Mouse (Mus musculus): Measurements from ENCODE around the gene Oxld1.

Oxld1 gene

GRCm38 (mm10) chr11:120457772-120458751, at the start of gene Oxld1, which contains the start of gene Ccdc137:
Gene Oxld1, minus strand, starts transcription at chr11:120458068.
Gene Ccdc137, plus strand, starts transcription at chr11:120458115.
- in situ Hi-C loops (cut with MboI, MseI) = no loop called here

- in situ Hi-C loops (cut with MboI, MseI) = no loop called here
Observed at GRCm38 (mm10) chr11:120506899-120507298, 49.0 kb upstream of the Oxld1 start.

GRCm38 (mm10) chr11:120505661-120506060, 47.8 kb upstream of the Oxld1 start:
- in situ Hi-C loops (cut with MboI, MseI) = no loop called here

- in situ Hi-C loops (cut with MboI, MseI) = no loop called here
Observed at GRCm38 (mm10) chr11:120501701-120502100, 43.8 kb upstream of the Oxld1 start.

- in situ Hi-C loops (cut with MboI, MseI) = no loop called here
Observed at GRCm38 (mm10) chr11:120501018-120501417, 43.1 kb upstream of the Oxld1 start.

GRCm38 (mm10) chr11:120500357-120500756, 42.5 kb upstream of the Oxld1 start:
- in situ Hi-C loops (cut with MboI, MseI) = no loop called here

- in situ Hi-C loops (cut with MboI, MseI) = no loop called here
Observed at GRCm38 (mm10) chr11:120499894-120500293, 42.0 kb upstream of the Oxld1 start.

GRCm38 (mm10) chr11:120498891-120499290, 41.0 kb upstream of the Oxld1 start:
- in situ Hi-C loops (cut with MboI, MseI) = no loop called here

- in situ Hi-C loops (cut with MboI, MseI) = no loop called here
Observed at GRCm38 (mm10) chr11:120498226-120498625, 40.4 kb upstream of the Oxld1 start.

- in situ Hi-C loops (cut with MboI, MseI) = no loop called here
Observed at GRCm38 (mm10) chr11:120497436-120497835, 39.6 kb upstream of the Oxld1 start.

- in situ Hi-C loops (cut with MboI, MseI) = no loop called here
Observed at GRCm38 (mm10) chr11:120493911-120494310, 36.0 kb upstream of the Oxld1 start.

GRCm38 (mm10) chr11:120493351-120493750, 35.5 kb upstream of the Oxld1 start:
- in situ Hi-C loops (cut with MboI, MseI) = no loop called here

GRCm38 (mm10) chr11:120492878-120493203, 35.0 kb upstream of the Oxld1 start:
- in situ Hi-C loops (cut with MboI, MseI) = no loop called here

- in situ Hi-C loops (cut with MboI, MseI) = no loop called here
Observed at GRCm38 (mm10) chr11:120492024-120492877, 34.4 kb upstream of the Oxld1 start.

- in situ Hi-C loops (cut with MboI, MseI) = no loop called here
Observed at GRCm38 (mm10) chr11:120491317-120492023, 33.6 kb upstream of the Oxld1 start, which contains the start of gene Slc25a10. Gene Slc25a10, plus strand, starts transcription at chr11:120491840.

- in situ Hi-C loops (cut with MboI, MseI) = no loop called here
Observed at GRCm38 (mm10) chr11:120490291-120491046, 32.6 kb upstream of the Oxld1 start.

GRCm38 (mm10) chr11:120489054-120489761, 31.3 kb upstream of the Oxld1 start:
- in situ Hi-C loops (cut with MboI, MseI) = no loop called here

GRCm38 (mm10) chr11:120488516-120488915, 30.6 kb upstream of the Oxld1 start:
- in situ Hi-C loops (cut with MboI, MseI) = no loop called here

GRCm38 (mm10) chr11:120485251-120485650, 27.4 kb upstream of the Oxld1 start:
- in situ Hi-C loops (cut with MboI, MseI) = no loop called here
